Mouse (Mus musculus): ENCODE measurements around the gene Ubl5.
"Not testable (repeated sequence)": the region's sequence is repeated elsewhere in the genome, so short reads cannot be mapped to it uniquely, and the experiment has no call there.

Gene Ubl5

GRCm38 (mm10) chr9:20657546-20657945 lies 14.9 kb downstream of the Ubl5 start:
- no peak for DNase-seq (ENCODE audit: low spot score)

- DNase-seq (ENCODE audit: low spot score): no peak
Measured at GRCm38 (mm10) chr9:20662325-20662724, 19.6 kb downstream of the Ubl5 start.

GRCm38 (mm10) chr9:20662874-20663273 lies 20.2 kb downstream of the Ubl5 start:
- DNase-seq (ENCODE audit: low spot score): no peak

DNA sequence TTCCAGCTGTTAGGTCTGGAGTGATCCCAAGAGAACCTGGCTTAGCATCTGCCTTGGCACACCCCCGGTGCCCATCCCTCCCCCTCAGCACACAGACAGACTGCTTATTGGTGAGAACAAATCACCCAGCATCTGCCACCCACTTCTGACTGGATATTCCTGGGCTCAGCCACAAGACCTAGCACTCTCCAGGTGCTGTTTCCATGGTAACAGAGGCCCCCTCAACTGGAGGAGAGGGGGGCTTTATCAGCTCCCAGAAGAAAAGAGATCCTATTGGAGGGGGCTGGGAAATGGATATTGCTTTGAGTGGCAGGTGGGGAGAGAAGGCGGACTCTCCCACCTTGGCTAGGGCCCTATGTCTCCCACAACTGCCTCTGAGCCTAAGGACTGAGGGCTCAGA lies 21.3 kb downstream of the Ubl5 start:
- DNase-seq (ENCODE audit: low spot score): no peak

DNA sequence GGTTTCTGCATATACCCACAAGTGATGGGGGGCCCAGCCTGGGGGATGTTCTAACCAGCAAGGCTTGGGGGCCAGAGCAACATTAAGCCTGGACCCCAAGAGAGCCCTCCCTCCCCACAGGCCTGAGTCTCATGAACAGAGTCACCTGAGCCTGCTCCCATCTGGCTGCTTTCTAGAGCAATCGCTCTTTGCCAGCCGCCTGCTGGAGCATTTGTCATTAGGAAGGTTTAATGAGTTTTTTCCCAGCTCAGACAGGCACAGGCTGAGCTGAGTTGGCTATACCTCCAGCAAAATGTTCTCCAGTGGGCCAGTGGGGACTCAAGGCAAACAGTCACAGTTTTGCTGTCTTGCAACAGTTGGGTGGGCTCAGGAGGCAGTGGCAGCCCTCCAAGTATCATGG lies 21.7 kb downstream of the Ubl5 start:
- no peak for DNase-seq (ENCODE audit: low spot score)

DNA sequence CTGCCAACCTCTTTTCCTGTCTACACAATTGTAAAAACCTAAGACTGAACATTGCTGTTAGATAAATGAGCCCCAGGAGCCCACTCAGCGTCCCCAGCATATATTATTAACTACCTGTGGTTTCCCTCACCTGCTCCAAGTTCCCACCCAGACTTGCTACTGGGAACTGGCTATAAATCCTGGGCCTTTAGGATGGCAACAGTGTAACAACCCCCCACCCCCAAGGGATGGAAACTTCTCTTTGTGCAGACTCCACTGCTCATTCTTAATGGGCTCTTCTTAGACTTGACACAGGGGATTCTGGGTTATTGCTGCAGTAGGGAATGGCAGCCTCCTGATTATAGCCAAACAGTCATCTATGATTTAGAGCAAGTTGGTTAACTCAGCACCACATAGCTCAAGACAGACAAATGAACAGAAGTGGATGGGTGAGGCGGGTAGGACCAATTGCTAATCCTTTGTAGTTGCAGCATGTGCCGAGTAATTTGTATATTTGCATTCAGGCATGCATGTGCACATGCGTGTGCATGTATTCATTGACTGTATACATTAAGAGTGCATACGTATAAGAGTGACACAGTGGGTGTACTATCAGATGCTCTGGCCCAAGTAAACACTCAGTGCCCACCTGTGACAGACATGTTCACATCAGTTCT lies 22.4 kb downstream of the Ubl5 start:
- DNase-seq (ENCODE audit: low spot score): no peak

- DNase-seq (ENCODE audit: low spot score): no peak
Measured at GRCm38 (mm10) chr9:20665925-20666324, 23.2 kb downstream of the Ubl5 start.

DNA sequence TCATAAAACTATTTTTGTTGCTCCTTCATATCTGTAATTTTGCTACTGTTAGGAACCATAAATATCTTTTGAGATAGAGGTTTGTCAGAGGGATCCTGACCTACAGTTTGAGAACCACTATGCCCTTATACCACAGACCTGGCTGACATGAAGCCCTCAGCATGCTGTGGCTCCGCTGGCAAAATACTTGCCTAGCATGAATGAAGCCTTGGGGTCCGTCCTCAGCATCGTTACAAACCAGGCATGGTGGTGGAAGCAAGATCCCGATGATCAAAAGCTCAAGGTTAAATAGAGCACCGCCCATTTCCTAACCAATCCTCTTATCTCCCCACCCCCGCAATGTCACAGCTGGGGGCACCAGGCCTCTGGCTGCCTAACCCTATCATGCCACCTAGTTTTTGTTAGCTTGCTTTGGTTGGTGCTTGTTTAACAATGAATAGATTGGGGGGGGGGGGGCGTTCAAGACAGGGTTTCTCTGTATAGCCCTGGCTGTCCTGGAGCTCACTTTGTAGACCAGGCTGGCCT lies 23.9 kb downstream of the Ubl5 start:
- DNase-seq (ENCODE audit: low spot score): no peak

DNA sequence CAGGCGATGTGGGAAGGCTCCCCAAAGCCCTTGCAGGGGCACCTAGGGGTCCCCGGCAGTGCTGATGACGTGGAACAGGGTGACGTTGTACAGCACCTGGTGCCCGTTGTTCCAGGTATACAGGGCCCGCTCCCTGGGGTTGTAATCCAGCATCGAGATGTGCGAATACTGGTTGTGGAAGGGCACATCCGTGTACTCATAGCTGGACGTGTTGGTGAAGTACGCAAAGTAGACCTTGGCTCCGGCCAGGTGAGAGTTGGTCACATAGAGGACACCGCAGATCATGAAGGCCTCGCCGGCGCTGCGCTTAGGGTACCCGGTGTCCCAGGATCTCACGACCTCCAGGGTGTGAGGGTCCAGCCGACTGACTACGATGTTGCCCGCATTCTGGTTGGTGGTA lies 25.4 kb downstream of the Ubl5 start:
- no peak for DNase-seq (ENCODE audit: low spot score)

DNA sequence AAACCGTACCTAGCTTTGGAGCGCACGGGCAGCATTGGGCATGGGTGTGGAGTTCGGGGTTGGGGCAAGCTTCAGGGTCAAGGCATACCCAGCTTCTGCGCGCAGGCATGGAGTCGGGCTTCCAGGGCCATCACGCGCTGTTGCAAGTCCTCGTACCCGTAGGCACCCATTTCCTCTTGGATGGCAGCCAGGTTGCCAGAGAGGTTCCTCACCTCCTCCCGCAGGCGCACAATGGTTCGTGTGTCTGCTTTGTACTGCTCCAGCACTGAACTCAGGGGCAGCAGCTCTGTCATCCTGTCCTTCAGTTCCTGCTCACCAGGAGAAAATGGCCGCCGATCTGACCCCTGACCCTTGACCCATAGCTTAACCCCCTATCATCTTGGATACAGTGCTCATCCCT lies 29.4 kb downstream of the Ubl5 start:
- no peak for DNase-seq (ENCODE audit: low spot score)

DNA sequence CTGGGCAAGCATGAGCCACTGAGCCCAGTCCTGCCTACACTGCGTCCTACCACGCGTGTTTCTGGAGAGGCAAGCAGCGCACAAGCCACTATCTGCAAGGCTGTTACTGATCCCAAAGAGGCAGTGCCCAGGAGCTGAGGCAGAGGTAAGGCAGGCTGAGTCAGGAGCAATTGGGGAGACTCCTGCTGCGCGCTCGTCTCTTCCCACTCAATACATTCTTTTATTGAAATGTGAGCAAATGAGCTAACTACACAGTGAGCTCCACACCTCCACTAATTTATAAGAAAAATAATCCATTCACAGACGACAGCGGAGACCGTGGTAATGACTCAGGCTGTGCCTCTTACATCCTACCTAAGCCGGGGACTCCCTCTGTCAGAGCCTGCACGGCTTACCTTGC lies 35.2 kb downstream of the Ubl5 start:
- no peak for DNase-seq (ENCODE audit: low spot score)

GRCm38 (mm10) chr9:20680378-20680958 lies 37.8 kb downstream of the Ubl5 start:
- DNase-seq (ENCODE audit: low spot score): no peak

GRCm38 (mm10) chr9:20681546-20682388 lies 39.1 kb downstream of the Ubl5 start:
- no peak for DNase-seq (ENCODE audit: low spot score)

DNA sequence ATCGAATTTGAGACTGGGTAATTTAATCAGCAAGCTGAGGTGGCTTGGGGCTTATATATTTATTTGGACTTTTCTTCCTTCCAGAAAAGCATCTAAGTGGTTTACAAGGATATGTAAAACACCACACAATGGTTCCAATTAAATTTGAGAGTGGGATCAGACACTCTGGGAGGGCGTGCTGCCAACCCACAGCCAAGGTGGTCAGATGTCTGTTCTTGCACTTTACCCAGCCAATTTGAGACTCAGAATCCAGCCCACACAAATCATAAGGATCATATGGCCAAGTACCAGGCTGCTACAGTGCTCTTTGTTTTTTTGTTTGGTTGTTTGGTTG lies 39.7 kb downstream of the Ubl5 start:
- no peak for DNase-seq (ENCODE audit: low spot score)

DNA sequence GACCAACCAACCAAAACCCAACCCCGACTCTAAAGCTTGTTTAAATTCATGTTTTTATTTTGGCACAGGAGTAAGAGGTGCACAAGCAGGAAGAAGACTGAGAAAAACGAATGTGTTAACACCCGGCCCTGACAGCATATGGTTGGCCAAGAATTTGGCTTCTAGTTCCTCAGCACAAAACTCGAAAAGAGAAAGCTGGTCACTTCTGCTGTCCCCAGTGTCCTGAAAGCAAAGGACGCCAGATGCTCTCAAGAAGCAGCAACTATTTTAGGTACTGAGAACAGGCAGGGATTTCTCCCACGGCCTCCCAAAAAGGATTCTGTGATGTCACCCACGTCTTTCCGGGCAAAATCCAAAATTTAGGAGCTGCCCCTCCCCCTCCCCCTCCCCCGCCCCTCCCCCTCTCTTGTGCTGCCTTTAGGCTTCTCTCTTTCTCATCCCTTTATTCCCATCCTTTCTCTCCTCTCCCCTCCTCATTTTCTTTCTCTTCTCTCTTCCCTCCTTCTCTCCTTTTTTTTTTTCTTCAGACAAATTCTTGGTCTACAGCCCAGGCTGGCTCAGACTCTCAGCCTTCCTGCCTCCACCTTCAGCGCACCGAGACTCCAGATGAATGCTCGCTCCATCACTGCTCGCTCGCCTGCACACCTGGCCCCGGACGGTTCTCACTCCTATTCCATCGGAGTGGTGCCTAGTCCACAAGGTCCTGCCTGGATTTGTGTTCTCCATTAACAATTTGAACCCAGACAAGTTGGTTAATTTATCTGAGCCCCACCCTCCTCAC lies 42.6 kb downstream of the Ubl5 start:
- no peak for DNase-seq (ENCODE audit: low spot score)

DNA sequence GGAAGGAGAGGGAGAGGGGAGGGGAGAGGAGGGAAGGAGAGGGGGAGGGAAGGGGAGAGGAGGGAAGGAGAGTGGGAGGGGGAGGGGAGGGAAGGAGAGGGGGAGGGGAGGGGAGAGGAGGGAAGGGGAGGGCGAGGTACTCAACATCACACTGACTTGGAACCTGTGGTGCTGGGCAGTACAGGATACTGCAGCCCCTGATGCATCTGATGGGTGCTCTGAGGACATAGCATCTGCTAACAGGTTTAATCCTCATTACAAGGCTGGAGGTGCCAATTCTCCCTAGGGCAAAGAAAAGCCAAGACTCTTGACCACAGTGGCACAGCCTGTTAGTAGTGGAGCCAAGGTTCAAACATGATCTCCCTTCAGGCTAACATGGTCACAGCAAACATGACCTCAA lies 46.7 kb downstream of the Ubl5 start:
- no peak for DNase-seq (ENCODE audit: low spot score)

DNA sequence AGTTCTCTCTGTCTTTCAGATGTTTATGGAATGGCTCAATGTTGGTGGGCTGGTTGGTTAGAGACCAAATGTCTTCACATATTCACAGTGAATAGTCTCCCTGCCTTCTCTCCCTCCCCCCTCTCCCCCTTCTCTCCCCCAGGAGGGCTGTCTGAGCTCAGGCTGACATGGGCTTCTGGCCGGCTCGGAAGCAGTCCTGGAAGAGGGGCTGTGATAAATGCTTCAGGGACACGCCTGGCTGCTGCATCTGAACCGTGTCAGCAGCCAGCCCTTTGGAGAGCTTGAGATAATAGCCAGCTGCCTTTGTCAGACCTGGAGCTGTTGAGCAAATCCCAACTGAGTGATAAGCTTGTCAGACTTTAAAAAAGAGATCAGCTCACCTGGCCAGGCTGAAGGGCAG lies 47.2 kb downstream of the Ubl5 start:
- no peak for DNase-seq (ENCODE audit: low spot score)

DNA sequence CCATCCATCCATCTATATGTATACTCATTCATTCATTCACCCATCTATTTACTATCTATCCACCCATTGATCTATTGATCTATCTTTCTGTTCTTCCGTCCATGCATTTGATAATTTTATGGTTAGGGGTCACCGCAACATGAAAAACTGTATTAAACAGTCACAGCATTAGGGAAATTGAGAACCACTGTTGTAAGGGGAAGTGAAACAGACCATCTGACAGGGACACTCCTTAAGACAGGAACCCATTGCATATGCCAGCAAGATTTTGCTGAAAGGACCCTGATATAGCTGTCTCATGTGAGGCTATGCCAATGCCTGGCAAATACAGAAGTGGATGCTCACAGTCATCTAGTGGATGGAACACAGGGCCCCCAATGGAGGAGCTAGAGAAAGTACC lies 47.8 kb downstream of the Ubl5 start:
- not testable (repeated sequence) for DNase-seq (ENCODE audit: low spot score)

DNA sequence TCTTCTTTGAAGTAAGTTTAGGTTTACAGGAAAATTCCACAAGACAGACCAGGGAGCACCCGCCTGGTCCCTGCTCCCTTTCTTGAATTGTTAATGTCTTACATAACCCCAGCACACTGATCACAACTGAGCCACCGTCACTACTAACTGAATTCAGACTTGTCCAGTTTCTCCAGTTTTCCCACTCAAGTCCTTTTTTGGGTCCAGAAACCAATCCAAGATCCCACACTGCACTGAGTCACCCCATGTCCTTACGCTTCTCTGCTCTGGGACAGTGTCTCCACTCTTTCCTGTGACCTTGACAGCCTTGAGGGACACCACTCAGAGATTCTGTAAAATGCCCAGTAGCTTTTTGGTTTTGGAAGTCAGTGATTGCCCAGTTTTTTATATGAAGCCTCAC lies 50.2 kb downstream of the Ubl5 start:
- no peak for DNase-seq (ENCODE audit: low spot score)

- no peak for DNase-seq (ENCODE audit: low spot score)
Measured at GRCm38 (mm10) chr9:20694721-20695235, 52.1 kb downstream of the Ubl5 start.

DNA sequence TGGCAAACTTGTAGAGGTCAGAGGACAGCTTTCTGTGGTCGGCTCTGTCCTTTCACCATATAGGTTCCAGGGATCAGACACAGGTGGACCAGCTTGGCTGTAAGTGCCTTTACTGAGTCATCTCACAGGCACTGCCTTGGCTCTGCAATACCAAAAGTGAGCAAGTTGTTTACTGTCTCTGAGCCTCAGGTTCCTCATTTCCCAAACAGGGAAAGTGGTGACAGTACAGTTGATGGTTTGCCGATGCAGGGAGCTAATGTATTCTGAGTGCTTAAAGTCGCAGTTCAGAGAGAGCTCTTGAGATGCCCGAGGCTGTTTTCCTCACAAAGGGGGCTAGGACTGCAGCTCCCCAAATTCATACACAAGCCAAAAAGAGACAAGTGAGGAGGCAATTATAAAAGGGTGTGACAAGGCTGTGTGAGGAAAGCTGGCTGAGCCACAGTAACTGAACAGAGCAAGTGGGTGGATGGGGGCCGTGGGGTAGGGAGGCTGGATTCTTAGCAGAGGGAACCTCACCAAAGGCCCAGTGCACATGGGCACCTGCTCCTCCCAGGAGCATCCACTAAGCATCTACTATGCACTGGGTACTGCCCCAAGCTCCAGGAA lies 53.5 kb downstream of the Ubl5 start:
- DNase-seq (ENCODE audit: low spot score): no peak
